Mouse (Mus musculus): Measurements from ENCODE around the gene Fam43b. TPM values are rescaled to one million over a fixed set of nuclear protein-coding genes. Genes with fewer than 3 reads are reported as not detected.

Fam43b gene
- polyA plus RNA-seq, 1 experiment from 2014 or later: 1.3 TPM

Other genes with a start within 250 kb of the Fam43b start
- gene Hp1bp3, start 180.2 kb downstream of the Fam43b start, polyA plus RNA-seq (2016; fragmentation: Nextera tagmentation; extraction: Ambion mirVana): 184 and 193 TPM in 2 replicates
- 4.1 and 4.6 TPM in 2 replicates for gene Sh2d5, start 146.1 kb downstream of the Fam43b start, polyA plus RNA-seq (2016; fragmentation: Nextera tagmentation; extraction: Ambion mirVana)
- 1.1 and 1.7 TPM in 2 replicates for gene Kif17, start 146.1 kb downstream of the Fam43b start, polyA plus RNA-seq (2016; fragmentation: Nextera tagmentation; extraction: Ambion mirVana)
- 226 and 241 TPM in 2 replicates for gene Ddost, start 91.8 kb downstream of the Fam43b start, polyA plus RNA-seq (2016; fragmentation: Nextera tagmentation; extraction: Ambion mirVana)
- gene Pink1, start 70.2 kb downstream of the Fam43b start, polyA plus RNA-seq (2016; fragmentation: Nextera tagmentation; extraction: Ambion mirVana): 82.7 and 87.3 TPM in 2 replicates
- 4.3 and 4.9 TPM in 2 replicates for gene Cda, start 28.5 kb downstream of the Fam43b start, polyA plus RNA-seq (2016; fragmentation: Nextera tagmentation; extraction: Ambion mirVana)
- gene Mul1, start 38.1 kb upstream of the Fam43b start, polyA plus RNA-seq (2016; fragmentation: Nextera tagmentation; extraction: Ambion mirVana): 15.6 and 15.8 TPM in 2 replicates
- gene Camk2n1, start 57.8 kb upstream of the Fam43b start, polyA plus RNA-seq (2016; fragmentation: Nextera tagmentation; extraction: Ambion mirVana): 9.2 and 11.7 TPM in 2 replicates
- gene Vwa5b1, start 239.4 kb upstream of the Fam43b start, polyA plus RNA-seq (2016; fragmentation: Nextera tagmentation; extraction: Ambion mirVana): 0.29 and 0.68 TPM in 2 replicates